Mouse (Mus musculus) kidney, embryonic 15.5 days (tissue): ENCODE measurements around the gene Col4a2. TPM values are rescaled to one million over a fixed set of nuclear protein-coding genes. Genes with fewer than 3 reads are reported as not detected.

Source experiments
- ATAC-seq: fragments of 200-750 bp; cut with Nextera tagmentation; replicated peaks from 2 replicates; pipeline ENCODE4 v1.8.0; 2017; ENCODE audit warnings: moderate TSS enrichment; ENCODE audit not compliant: low FRiP score
- H3K27ac ChIP-seq: fragments of 300-500 bp; sonication (generic); 2 replicates; pipeline ENCODE4 v1.5.1; 2015; ENCODE audit warnings: mild to moderate bottlenecking, inconsistent platforms
- H3K27me3 ChIP-seq: fragments of 300-500 bp; sonication (generic); 2 replicates; pipeline ENCODE4 v1.6.1; 2015; ENCODE audit warnings: inconsistent platforms
- H3K36me3 ChIP-seq: fragments of 300-500 bp; sonication (generic); 2 replicates; pipeline ENCODE4 v1.6.1; 2015; ENCODE audit warnings: inconsistent platforms
- H3K4me1 ChIP-seq: fragments of 300-500 bp; sonication (generic); 2 replicates; pipeline ENCODE4 v1.6.1; 2015; ENCODE audit warnings: inconsistent platforms
- H3K4me2 ChIP-seq: fragments of 300-500 bp; sonication (generic); 2 replicates; pipeline ENCODE4 v1.6.1; 2015; ENCODE audit warnings: moderate library complexity, mild to moderate bottlenecking, inconsistent platforms
- H3K4me3 ChIP-seq: fragments of 300-500 bp; sonication (generic); replicated peaks from 2 replicates; pipeline ENCODE4 v1.5.1; 2015; ENCODE audit warnings: mild to moderate bottlenecking, inconsistent platforms
- H3K9ac ChIP-seq: fragments of 300-500 bp; sonication (generic); 2 replicates; pipeline ENCODE4 v1.6.1; 2015; ENCODE audit warnings: mild to moderate bottlenecking, inconsistent platforms
- H3K9me3 ChIP-seq: fragments of 300-500 bp; sonication (generic); replicated peaks from 2 replicates; pipeline ENCODE4 v1.6.1; 2016; ENCODE audit warnings: inconsistent platforms
- WGBS: fragments of 180-500 bp; shearing (Covaris S2); methylation state at CpG from one replicate; pipeline ENCODE4 v1.1.7; 2015; ENCODE audit warnings: mixed read lengths; 5-methylcytosine and 5-hydroxymethylcytosine counted together
- polyA plus RNA-seq: library from polyadenylated mRNA; unstranded; fragments of >200 nt; fragmentation: Nextera tagmentation; extraction: Ambion mirVana; gene quantifications from 2 replicates; pipeline ENCODE4 v1.2.1, GENCODE M21; 2015

The Col4a2 gene
- 108 and 116 TPM in 2 replicates for polyA plus RNA-seq

GRCm38 (mm10) chr8:11312349-11313175 lies at the start of gene Col4a2, which contains the start of gene Col4a1:
TSS of gene Col4a2 (plus strand) at chr8:11312805.
TSS of gene Col4a1 (minus strand) at chr8:11312826.
- no peaks in the 10 kb centered on the region for H3K27me3 ChIP-seq
- peak within 1 kb of the TSS; percentile 81 for H3K4me2 ChIP-seq
- ATAC-seq: peak; percentile 82
- H3K9me3 ChIP-seq: no peaks in the 10 kb centered on the region
- peaks cover 16% of the 10 kb centered on the region for H3K36me3 ChIP-seq
- peak within 1 kb of the TSS; percentile 97 for H3K9ac ChIP-seq
- peak within 1 kb of the TSS; percentile 94 for H3K27ac ChIP-seq
- peaks cover 83% of the 10 kb centered on the region for H3K4me1 ChIP-seq
- WGBS: under 1% methylated on average over 70 of the region's 87 CpGs
- peak within 1 kb of the TSS; percentile 91 for H3K4me3 ChIP-seq

GRCm38 (mm10) chr8:11263848-11264247 lies 48.8 kb upstream of the Col4a2 start:
- WGBS: 74% methylated on average over 6 of the region's 6 CpGs
- H3K4me1 ChIP-seq: peaks cover 66% of the 10 kb centered on the region
- no peak overlapping the region for H3K4me2 ChIP-seq
- H3K27ac ChIP-seq: no peak overlapping the region
- ATAC-seq: no peak
- H3K9ac ChIP-seq: no peak overlapping the region
- H3K27me3 ChIP-seq: no peaks in the 10 kb centered on the region
- H3K36me3 ChIP-seq: peaks cover 30% of the 10 kb centered on the region
- no peaks in the 10 kb centered on the region for H3K9me3 ChIP-seq
- no peak overlapping the region for H3K4me3 ChIP-seq

- no peak overlapping the region for H3K4me3 ChIP-seq
- H3K27me3 ChIP-seq: no peaks in the 10 kb centered on the region
- 87% methylated on average over 3 of the region's 3 CpGs for WGBS
- H3K4me1 ChIP-seq: peaks cover 61% of the 10 kb centered on the region
- H3K27ac ChIP-seq: no peak overlapping the region
- peaks cover 30% of the 10 kb centered on the region for H3K36me3 ChIP-seq
- H3K9ac ChIP-seq: no peak overlapping the region
- no peak overlapping the region for H3K4me2 ChIP-seq
- no peaks in the 10 kb centered on the region for H3K9me3 ChIP-seq
- ATAC-seq: no peak
These were observed 46.6 kb upstream of the Col4a2 start for GRCm38 (mm10) chr8:11265971-11266370.

DNA sequence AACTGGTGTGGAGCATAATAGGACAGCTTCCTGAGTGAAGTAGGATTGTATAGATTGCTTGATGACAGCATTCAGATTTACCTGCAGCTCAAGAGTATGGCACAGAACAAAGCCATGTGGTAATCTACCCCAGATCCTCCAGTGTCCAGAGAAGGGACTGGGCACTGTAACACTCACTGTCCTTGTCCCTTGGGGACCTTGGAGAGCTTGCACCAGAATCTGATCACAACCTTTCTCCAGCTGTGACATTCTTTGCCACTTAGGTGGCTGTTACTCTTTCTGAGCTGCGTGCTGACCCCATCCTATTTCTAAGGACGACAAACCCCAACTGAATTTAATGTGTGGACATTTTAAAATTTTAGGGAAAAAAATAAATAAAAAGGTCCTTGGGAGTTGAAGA lies 46.1 kb upstream of the Col4a2 start:
- WGBS: 87% methylated on average over 2 of the region's 2 CpGs
- no peak overlapping the region for H3K4me3 ChIP-seq
- no peak for ATAC-seq
- H3K9ac ChIP-seq: no peak overlapping the region
- H3K4me1 ChIP-seq: peaks cover 61% of the 10 kb centered on the region
- no peak overlapping the region for H3K4me2 ChIP-seq
- H3K9me3 ChIP-seq: no peaks in the 10 kb centered on the region
- H3K36me3 ChIP-seq: peaks cover 32% of the 10 kb centered on the region
- H3K27me3 ChIP-seq: no peaks in the 10 kb centered on the region
- no peak overlapping the region for H3K27ac ChIP-seq

DNA sequence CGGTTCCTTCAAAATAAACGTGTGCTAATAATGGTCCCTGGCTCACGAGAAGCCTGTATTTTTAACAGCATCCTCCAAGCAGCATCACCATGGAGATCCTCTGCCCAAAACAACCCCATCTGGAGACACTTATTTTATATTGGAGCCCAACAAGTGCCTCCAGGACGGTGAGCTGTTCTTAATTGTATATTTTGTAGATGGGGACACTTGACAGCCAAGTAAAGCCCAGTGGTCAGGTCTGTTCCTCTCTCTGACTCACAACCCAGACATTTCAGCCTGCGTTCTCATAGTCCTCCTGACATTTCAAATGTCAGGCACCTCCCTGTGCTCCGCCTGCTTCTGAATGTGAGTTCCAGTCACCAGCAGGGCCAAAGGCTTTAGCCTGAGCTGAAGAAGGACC lies 43.9 kb upstream of the Col4a2 start:
- no peak overlapping the region for H3K9ac ChIP-seq
- no peak overlapping the region for H3K4me2 ChIP-seq
- peaks cover 32% of the 10 kb centered on the region for H3K36me3 ChIP-seq
- 74% methylated on average over 6 of the region's 6 CpGs for WGBS
- peaks cover 55% of the 10 kb centered on the region for H3K4me1 ChIP-seq
- H3K9me3 ChIP-seq: no peaks in the 10 kb centered on the region
- no peak overlapping the region for H3K4me3 ChIP-seq
- ATAC-seq: no peak
- H3K27ac ChIP-seq: no peak overlapping the region
- no peaks in the 10 kb centered on the region for H3K27me3 ChIP-seq

DNA sequence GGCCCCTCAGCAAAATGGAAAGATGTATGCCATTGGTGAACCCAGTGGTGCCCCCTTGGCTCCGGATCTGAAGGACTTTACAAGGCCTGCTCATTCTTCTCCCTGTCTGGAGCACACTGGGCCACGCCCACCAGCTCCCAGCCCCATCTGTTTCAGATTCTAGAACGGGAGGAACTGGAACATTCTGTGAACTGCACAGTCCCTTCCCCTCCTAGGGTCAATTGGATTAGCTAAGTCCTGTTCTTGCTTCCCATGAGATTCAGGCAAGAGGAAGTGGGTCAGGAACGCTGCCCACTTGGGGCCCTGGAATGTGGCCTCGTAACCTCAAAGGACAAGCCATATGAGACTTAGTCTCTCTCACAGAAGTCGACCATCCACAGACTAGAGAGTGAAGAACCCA lies 41.8 kb upstream of the Col4a2 start:
- peaks cover 56% of the 10 kb centered on the region for H3K4me1 ChIP-seq
- ATAC-seq: no peak
- H3K4me2 ChIP-seq: no peak overlapping the region
- H3K9ac ChIP-seq: no peak overlapping the region
- H3K4me3 ChIP-seq: no peak overlapping the region
- 65% methylated on average over 6 of the region's 6 CpGs for WGBS
- H3K9me3 ChIP-seq: no peaks in the 10 kb centered on the region
- peaks cover 26% of the 10 kb centered on the region for H3K36me3 ChIP-seq
- H3K27me3 ChIP-seq: no peaks in the 10 kb centered on the region
- H3K27ac ChIP-seq: peak overlapping the region; percentile 25

- peak overlapping the region; percentile 43 for H3K27ac ChIP-seq
- ATAC-seq: no peak
- 63% methylated on average over 6 of the region's 6 CpGs for WGBS
These were observed 40.4 kb upstream of the Col4a2 start for GRCm38 (mm10) chr8:11272205-11272604.

GRCm38 (mm10) chr8:11273506-11274158 lies 39.0 kb upstream of the Col4a2 start:
- 88% methylated on average over 15 of the region's 15 CpGs for WGBS
- H3K27ac ChIP-seq: no peak overlapping the region
- H3K4me2 ChIP-seq: no peak overlapping the region
- no peaks in the 10 kb centered on the region for H3K9me3 ChIP-seq
- 0 out of 2 replicates have a peak, but pooled peaks cover 7% of the 10 kb centered on the region for H3K36me3 ChIP-seq
- H3K27me3 ChIP-seq: no peaks in the 10 kb centered on the region
- H3K4me1 ChIP-seq: peaks cover 74% of the 10 kb centered on the region
- H3K9ac ChIP-seq: no peak overlapping the region
- no peak overlapping the region for H3K4me3 ChIP-seq
- no peak for ATAC-seq

More at GRCm38 (mm10) chr8:11272205-11272604, 40.4 kb upstream of the Col4a2 start:
- Histone ChIP-seq H3K4me3 (no peak overlapping the region), H3K36me3 (peaks cover 15% of the 10 kb centered on the region), H3K4me1 (peaks cover 65% of the 10 kb centered on the region), H3K9ac (no peak overlapping the region), H3K4me2 (no peak overlapping the region), H3K27me3 (no peaks in the 10 kb centered on the region), H3K9me3 (no peaks in the 10 kb centered on the region)

- Histone ChIP-seq H3K4me3 (no peak overlapping the region), H3K36me3 (0 out of 2 replicates have a peak, but pooled peaks cover 7% of the 10 kb centered on the region), H3K27ac (no peak overlapping the region), H3K27me3 (no peaks in the 10 kb centered on the region), H3K9ac (no peak overlapping the region), H3K4me1 (peaks cover 77% of the 10 kb centered on the region), H3K9me3 (no peaks in the 10 kb centered on the region), H3K4me2 (no peak overlapping the region)
- WGBS: 90% methylated on average over 7 of the region's 7 CpGs
- ATAC-seq: no peak
These were observed 38.2 kb upstream of the Col4a2 start for GRCm38 (mm10) chr8:11274415-11274814.

DNA sequence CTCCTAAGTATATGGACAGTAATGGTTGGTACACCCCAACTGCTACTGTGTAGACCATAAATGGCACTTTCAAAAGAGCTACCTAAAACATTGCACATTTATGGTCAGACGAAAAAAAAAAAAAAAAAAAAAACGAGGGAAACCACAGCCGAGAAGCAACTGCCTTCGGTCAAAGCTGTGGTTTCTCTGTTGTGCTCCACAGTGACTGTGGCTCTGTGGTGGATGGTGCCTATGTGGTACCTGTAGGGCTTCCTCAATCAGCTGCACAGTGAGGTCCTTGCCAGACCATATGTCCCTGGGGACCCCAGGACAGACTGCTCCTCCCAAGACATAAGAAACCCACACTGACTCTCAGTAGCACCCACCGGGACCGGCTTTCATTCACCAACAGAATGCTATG lies 36.3 kb upstream of the Col4a2 start:
- ATAC-seq: no peak
- Histone ChIP-seq H3K4me1 (peaks cover 80% of the 10 kb centered on the region), H3K36me3 (0 out of 2 replicates have a peak, but pooled peaks cover 6% of the 10 kb centered on the region), H3K9ac (no peak overlapping the region), H3K4me2 (no peak overlapping the region), H3K9me3 (no peaks in the 10 kb centered on the region), H3K27me3 (no peaks in the 10 kb centered on the region), H3K27ac (no peak overlapping the region), H3K4me3 (no peak overlapping the region)
- WGBS: 74% methylated on average over 6 of the region's 6 CpGs

- Histone ChIP-seq H3K9ac (no peak overlapping the region), H3K4me1 (peaks cover 85% of the 10 kb centered on the region), H3K27ac (peak overlapping the region; percentile 79), H3K4me3 (no peak overlapping the region), H3K27me3 (no peaks in the 10 kb centered on the region), H3K36me3 (0 out of 2 replicates have a peak, but pooled peaks cover 10% of the 10 kb centered on the region), H3K9me3 (no peaks in the 10 kb centered on the region), H3K4me2 (no peak overlapping the region)
- 81% methylated on average over 3 of the region's 3 CpGs for WGBS
- ATAC-seq: no peak
These were observed 35.0 kb upstream of the Col4a2 start for GRCm38 (mm10) chr8:11277602-11278051.

DNA sequence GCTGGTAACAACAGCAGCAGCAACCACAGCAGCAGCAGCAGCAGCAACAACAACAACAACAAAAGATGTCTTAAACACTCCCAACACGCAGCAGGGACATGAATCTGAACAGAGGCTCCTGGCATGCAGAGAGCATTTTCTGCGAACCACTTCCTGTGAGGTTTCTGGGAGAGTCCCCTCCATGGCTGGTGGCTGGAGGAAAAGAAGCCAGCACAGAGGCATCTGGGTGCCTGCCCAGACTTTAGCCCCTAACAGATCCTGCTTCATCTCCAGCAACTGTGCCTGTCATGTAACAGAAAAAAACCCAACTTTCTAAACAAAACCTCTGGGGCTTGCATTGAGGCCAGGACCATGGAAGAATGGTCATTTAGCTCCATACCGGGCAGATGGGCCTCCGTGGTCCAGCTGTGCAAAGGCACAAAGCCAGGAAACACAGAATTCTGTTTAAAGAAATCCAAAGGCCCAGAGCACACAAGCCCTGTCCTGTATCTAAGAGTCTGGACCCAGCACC lies 34.4 kb upstream of the Col4a2 start:
- ATAC-seq: no peak
- H3K9me3 ChIP-seq: no peaks in the 10 kb centered on the region
- WGBS: 45% methylated on average over 4 of the region's 4 CpGs
- H3K27ac ChIP-seq: peak overlapping the region; percentile 79
- H3K36me3 ChIP-seq: 0 out of 2 replicates have a peak, but pooled peaks cover 10% of the 10 kb centered on the region
- 0 out of 2 replicates have a peak overlapping the region, but pooled peaks have one; percentile 26 for H3K9ac ChIP-seq
- H3K4me1 ChIP-seq: peaks cover 90% of the 10 kb centered on the region
- no peaks in the 10 kb centered on the region for H3K27me3 ChIP-seq
- H3K4me3 ChIP-seq: no peak overlapping the region
- peak overlapping the region; percentile 45; the same call in 1 of the 2 replicates for H3K4me2 ChIP-seq
